Mouse (Mus musculus): Measurements from ENCODE around the gene Cacng1.

The Cacng1 gene

GRCm38 (mm10) chr11:107716332-107716938 lies at the start of gene Cacng1:
Gene Cacng1, minus strand, starts transcription at chr11:107716522.
- no peak for DNase-seq

- no peak for DNase-seq
These were observed 46.6 kb upstream of the Cacng1 start for GRCm38 (mm10) chr11:107762688-107763460.

- peak in 1 of 2 experiments; percentile 17 for DNase-seq
These were observed 45.6 kb upstream of the Cacng1 start for GRCm38 (mm10) chr11:107761790-107762500.

GRCm38 (mm10) chr11:107760001-107760400 lies 43.7 kb upstream of the Cacng1 start:
- no peak for DNase-seq

GRCm38 (mm10) chr11:107759516-107759915 lies 43.2 kb upstream of the Cacng1 start:
- DNase-seq = no peak

GRCm38 (mm10) chr11:107749114-107749513 lies 32.8 kb upstream of the Cacng1 start:
- no peak for DNase-seq

- DNase-seq = no peak
These were observed 32.1 kb upstream of the Cacng1 start for GRCm38 (mm10) chr11:107748243-107749035.

- DNase-seq = no peak
These were observed 26.8 kb upstream of the Cacng1 start for GRCm38 (mm10) chr11:107743100-107743499.

GRCm38 (mm10) chr11:107738418-107739099 lies 22.2 kb upstream of the Cacng1 start:
- no peak for DNase-seq

- no peak for DNase-seq
These were observed 21.6 kb upstream of the Cacng1 start for GRCm38 (mm10) chr11:107737886-107738285.

- no peak for DNase-seq
These were observed 17.8 kb upstream of the Cacng1 start for GRCm38 (mm10) chr11:107734133-107734532.

- DNase-seq = no peak
These were observed 15.2 kb upstream of the Cacng1 start for GRCm38 (mm10) chr11:107731498-107731897.

GRCm38 (mm10) chr11:107730940-107731339 lies 14.6 kb upstream of the Cacng1 start:
- peak; percentile 55 to 62 for DNase-seq

GRCm38 (mm10) chr11:107729141-107729540 lies 12.8 kb upstream of the Cacng1 start:
- no peak for DNase-seq

- DNase-seq = no peak
These were observed 11.9 kb upstream of the Cacng1 start for GRCm38 (mm10) chr11:107728073-107728863.

- DNase-seq = no peak
These were observed 8.3 kb upstream of the Cacng1 start for GRCm38 (mm10) chr11:107724603-107725002.

- DNase-seq = no peak
These were observed 4.7 kb upstream of the Cacng1 start for GRCm38 (mm10) chr11:107721057-107721456.

GRCm38 (mm10) chr11:107720264-107721021 lies 4.1 kb upstream of the Cacng1 start:
- no peak for DNase-seq

- no peak for DNase-seq
These were observed 2.0 kb downstream of the Cacng1 start for GRCm38 (mm10) chr11:107714368-107714767.

- no peak for DNase-seq
These were observed 5.9 kb downstream of the Cacng1 start for GRCm38 (mm10) chr11:107710379-107710778.
